Mouse (Mus musculus) kidney, adult 18-20 months (tissue): ENCODE results near the gene Prim1.
A peak's percentile ranks its signal among the peaks of the same experiment; 100 is the strongest.

Source experiments
- DNase-seq: peaks from one replicate; pipeline ENCODE4 v3.0.0; 2021

The Prim1 gene

DNA sequence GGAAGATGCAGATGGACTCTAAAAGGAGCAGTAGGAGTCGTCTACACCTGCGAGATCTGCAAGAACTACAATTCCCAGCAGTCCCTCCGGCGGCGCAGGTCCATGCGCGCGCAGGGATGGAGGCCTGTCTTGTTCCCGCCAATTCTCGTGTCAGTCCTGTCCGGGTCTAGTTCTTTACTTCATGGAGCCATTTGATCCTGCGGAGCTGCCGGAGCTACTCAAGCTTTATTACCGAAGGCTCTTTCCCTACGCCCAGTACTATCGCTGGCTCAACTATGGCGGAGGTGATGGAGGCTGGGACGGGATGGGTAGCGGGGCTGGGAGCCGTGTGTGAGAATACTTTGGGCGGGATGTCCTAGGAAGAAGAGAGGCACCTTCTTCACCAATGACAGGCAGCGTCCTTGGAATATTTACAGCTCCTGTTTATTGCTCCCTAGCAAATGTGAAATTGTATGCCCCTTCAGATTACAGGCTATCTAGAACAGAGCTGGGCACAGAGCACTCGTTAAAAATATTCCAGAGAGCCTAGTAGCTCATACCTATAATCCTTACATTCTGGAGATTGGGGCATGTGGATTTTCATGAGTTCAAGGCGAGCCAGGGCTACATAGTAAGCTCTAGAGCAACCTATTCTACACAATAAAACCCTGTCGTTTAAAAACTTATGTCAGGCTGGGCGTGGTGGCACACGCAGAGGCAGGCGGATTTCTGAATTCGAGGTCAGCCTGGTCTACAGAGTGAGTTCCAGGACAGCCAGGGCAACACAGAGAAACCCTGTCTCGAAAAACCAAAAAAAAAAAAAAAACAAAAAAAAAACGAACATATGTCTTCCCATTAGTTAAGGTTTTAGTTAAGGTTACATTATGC lies at the start of gene Prim1:
Gene Prim1 (plus strand): TSS at position 101 of the 867 bp plus-strand sequence.
- peak; percentile 87 for DNase-seq

DNA sequence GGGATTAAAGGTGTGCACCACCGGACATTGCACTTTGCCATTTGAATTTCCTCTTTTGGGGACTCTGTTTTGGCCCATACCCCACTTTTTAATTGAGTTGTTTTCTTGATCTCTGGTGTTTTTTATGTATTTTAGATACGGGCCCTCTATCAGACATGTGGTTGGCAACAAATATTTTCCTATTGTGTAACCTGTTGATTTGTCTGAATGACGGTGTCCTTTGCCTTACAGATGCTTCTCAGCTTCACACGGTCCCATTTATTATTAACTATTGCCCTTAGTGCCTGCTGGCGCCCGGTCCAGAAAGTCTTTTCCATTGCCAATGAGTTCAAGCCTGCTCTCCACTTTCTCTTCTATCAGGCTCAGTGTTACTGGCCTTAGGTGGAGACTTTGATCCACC lies 48.5 kb upstream of the Prim1 start:
- DNase-seq = peak; percentile 30

GRCm38 (mm10) chr10:127969820-127970219 lies 45.1 kb upstream of the Prim1 start:
- no peak for DNase-seq

DNA sequence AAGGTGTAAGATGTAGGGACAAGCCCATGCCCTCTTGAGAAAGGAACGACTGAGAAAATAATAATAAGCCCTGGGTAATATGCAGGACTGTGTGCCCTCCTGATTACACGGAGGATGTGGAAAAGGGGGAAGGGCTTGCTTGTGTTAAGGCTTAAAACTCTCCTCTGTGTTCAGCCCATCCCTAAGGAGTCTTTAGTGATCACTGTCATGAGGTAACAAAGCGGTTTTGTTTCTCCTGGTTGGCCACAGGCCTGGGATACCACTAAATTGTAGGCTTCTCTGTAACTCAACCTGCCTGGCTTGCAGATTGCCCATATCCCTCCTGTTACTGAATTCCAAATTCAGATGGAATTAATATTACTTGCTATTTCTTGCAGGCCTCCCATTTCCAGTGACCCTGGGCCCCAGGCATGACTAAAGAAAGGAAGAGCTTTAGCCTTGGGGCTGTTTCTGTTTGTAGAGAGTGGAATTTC lies 44.6 kb upstream of the Prim1 start:
- no peak for DNase-seq

DNA sequence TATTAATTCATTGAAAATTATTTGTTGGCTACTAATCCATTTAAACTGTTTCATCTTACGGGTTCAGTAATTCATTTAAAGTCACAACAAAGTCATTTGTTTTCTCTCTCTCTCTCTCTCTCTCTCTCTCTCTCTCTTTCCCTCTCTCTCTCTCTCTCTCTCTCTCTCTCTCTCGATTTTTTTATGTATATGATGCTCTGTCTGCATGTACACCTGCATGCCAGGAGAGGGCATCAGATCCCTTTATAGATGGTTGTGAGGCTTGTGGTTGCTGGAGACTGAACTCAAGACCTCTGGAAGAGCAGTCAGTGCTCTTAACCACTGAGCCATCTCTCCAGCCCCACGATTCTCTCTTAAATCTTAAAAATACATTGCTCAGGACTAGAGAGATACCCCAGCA lies 43.8 kb upstream of the Prim1 start:
- DNase-seq = no peak

DNA sequence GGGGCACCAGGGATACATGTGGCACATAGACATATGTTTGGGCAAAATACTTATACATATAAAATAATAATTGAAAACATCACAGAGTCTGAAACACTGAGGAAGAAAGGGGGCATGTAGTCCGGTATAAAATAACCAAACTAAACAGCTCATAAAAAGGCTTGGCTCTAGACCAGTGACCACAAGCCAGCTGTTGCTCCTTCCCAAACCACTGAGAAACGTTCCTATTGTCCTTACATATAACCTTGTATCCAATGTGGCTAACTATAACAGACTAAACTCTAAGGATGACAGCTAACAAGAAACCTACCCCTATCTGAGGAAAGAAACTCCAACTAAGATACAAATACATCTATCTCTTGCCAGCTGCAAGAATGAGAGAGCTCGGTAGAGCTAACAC lies 40.9 kb upstream of the Prim1 start:
- DNase-seq = no peak

GRCm38 (mm10) chr10:127975503-127975902 lies 39.5 kb upstream of the Prim1 start:
- DNase-seq = no peak

GRCm38 (mm10) chr10:127984650-127985049 lies 30.3 kb upstream of the Prim1 start:
- no peak for DNase-seq

GRCm38 (mm10) chr10:127985601-127986000 lies 29.4 kb upstream of the Prim1 start:
- no peak for DNase-seq

GRCm38 (mm10) chr10:127996690-127997089 lies 18.3 kb upstream of the Prim1 start:
- no peak for DNase-seq

- DNase-seq = no peak
These were observed 16.7 kb upstream of the Prim1 start for GRCm38 (mm10) chr10:127998260-127998659.

- no peak for DNase-seq
These were observed 11.6 kb upstream of the Prim1 start for GRCm38 (mm10) chr10:128003281-128003801.

DNA sequence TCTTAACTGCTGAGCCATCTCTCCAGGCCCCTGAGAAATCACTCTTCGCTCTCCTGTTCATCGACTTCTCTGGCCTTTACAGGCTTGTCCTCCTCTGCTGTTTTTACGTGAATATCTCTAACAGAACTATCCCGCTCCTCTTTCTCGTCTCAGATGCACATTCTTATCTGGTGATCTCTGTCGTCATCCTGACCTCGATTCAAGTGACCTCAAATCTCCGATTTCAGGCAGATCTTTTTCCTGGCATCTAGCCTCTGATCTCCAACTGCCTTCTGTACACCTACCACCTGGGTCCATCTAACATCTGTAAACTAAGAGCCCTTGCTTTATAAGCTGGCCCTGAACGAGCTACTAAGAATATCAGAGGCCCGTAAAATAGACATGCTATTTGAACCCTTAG lies 10.1 kb upstream of the Prim1 start:
- DNase-seq = no peak

- no peak for DNase-seq
These were observed 9.5 kb upstream of the Prim1 start for GRCm38 (mm10) chr10:128005479-128005878.

GRCm38 (mm10) chr10:128007446-128007845 lies 7.5 kb upstream of the Prim1 start, which contains the start of gene Hsd17b6:
TSS of gene Hsd17b6 (minus strand) at chr10:128007611.
- no peak for DNase-seq

DNA sequence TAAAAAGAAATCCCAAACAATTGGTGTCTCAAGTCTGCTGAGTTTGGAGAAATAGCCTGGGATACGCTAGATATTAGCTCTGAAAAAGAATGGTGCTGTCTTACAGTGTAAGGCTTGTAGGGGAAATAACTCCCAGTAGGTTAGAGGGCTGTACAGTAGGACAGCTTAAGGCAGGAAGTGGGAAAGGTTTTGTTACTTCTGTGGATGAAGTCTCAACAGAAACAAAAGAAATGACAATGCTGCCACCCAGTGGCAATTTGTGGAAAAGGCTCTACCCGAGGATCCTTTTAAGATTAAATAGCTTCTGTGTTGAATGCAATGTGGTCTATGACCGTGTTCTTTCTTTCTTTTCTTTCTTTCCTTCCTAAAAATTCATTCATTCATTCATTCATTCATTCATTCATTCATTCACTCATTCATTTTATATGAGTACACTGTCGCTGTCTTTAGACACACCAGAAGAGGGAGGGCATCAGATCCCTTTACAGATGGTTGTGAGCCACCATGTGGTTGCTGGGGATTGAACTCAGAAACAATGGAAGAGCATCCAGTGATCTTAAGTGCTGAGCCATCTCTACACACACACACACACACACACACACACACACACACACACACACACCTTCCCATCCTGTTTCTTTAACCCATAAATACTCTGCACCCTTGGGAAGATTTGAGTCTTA lies 6.6 kb upstream of the Prim1 start:
- peak; percentile 81 for DNase-seq

DNA sequence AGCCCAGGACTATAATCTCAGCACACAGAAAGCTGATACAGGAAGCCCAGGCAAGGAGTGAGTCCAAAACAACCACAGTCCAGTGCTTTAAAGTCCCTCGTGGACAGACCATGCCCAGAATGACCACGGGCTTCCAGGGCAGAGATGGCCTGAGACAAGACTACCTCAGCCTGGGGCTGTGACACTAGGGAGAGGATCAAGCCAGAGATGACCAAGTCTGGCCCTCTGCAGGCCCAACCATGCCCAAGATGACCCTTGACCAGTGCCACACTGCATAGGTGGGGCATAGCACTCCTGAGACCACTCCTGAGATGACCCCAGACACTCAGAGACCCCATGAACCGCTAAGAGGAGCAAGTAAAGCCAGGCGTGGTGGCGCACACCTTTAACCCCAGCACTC lies 5.2 kb upstream of the Prim1 start:
- no peak for DNase-seq

GRCm38 (mm10) chr10:128022196-128022595 lies 7.2 kb downstream of the Prim1 start:
- DNase-seq = no peak

DNA sequence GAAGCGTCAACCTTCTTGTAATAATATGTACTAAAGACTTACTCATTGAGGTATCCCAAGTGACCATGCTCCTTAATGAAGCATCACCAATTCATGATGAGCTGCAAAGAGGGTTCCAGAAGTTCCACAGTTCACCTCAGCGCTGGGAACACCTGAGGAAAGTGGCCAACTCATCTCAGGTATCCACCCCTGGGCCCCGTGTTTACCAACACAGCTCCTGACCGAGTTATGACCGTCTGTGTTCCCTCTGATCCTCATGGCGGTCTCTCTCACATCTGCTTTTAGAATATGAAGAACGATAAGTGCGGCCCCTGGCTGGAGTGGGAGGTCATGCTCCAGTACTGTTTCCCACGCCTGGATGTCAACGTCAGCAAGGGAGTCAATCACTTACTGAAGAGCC lies 8.5 kb downstream of the Prim1 start:
- DNase-seq = no peak

DNA sequence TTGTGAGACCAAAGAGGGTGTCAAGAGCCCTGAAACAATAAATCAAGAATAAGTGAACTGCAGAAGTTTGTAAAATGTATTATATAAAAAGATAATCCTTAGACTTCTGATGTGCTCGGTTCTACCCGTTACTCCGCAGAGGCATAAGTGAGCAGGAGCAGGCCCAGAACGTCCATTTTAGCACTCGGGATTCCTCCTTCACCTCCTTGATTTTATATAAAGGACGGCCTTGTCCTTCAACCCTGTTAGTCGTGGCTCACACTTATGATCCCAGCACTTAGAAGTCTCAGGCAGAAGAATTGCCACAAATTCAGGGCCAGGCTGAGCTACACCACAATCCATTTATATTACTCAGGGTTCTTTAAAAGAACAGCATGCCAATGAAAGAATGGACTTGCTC lies 15.0 kb downstream of the Prim1 start:
- no peak for DNase-seq

DNA sequence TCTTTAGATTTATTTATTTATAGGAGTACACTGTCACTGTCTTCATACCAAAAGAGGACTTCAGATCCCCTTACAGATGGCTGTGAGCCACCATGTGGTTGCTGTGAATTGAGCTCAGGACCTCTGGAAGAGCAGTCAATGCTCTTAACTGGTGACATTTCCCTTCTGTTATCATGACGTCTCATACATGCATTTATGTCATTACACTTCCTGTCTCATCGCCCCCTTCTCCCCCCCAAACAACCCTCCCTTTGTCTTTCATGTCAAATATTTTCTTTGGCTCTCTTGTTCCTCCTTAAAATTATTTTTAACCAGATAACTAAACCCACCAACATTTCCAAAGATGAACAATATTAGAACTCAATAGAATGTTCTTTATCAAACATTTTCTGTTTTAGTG lies 15.9 kb downstream of the Prim1 start:
- DNase-seq = no peak

GRCm38 (mm10) chr10:128036746-128037425 lies 21.9 kb downstream of the Prim1 start:
- peak; percentile 57 for DNase-seq

GRCm38 (mm10) chr10:128037921-128038320 lies 23.0 kb downstream of the Prim1 start:
- no peak for DNase-seq
